Mouse (Mus musculus): Measurements from ENCODE around the gene Ppfia1.
A peak's percentile ranks its signal among the peaks of the same experiment; 100 is the strongest.

The Ppfia1 gene

DNA sequence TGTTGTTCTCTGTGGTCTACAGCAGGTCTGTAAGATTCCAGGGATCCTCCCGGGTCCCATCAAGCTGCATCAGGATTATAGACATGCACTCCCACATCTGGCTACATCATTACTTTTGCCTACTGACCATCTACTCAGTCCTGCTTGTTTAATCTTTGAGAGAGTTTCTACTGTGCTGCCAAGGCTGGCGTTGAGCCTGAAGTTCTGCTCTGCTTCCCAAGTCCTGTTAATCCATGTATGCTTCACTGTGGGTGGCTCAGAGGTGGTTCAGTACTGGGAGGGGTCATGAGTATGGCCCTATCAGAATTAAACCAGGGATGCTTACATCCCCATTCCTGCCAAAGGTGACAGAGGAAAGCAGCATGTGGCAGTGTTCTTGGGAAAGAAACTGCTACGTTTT, 77.8 kb downstream of the Ppfia1 start:
- TF ChIP-seq GATA4 (IDR thresholded peaks at IDR 0.05; ENCODE audit: insufficient replicate concordance, low read length): no peak

- no peak for TF ChIP-seq GATA4 (IDR thresholded peaks at IDR 0.05; ENCODE audit: insufficient replicate concordance, low read length)
These were observed 80.0 kb downstream of the Ppfia1 start for GRCm38 (mm10) chr7:144473486-144473885.

DNA sequence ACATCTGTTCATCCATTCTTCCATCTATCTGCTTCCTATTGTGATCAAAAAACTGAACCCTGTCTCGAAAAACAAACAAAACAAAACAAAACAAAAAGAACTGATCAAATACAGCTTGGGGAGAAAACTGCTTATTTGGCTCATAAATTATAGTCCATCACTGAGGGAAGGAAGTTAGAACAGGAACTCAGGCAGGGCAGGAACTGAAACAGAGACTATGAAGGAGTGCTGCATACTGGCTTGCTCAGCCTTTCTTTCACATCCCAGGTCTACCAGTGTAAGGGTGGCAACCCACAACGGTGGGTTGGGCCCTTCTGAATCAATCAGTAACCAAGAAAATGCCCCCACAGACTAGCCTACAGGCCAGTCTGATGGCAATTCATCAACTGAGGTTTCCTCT, 82.4 kb downstream of the Ppfia1 start:
- no peak for TF ChIP-seq GATA4 (IDR thresholded peaks at IDR 0.05; ENCODE audit: insufficient replicate concordance, low read length)

GRCm38 (mm10) chr7:144470545-144471059, 82.9 kb downstream of the Ppfia1 start, which contains the start of gene Cttn:
Gene Cttn, minus strand, starts transcription at chr7:144471009.
- TF ChIP-seq GATA4 (IDR thresholded peaks at IDR 0.05; ENCODE audit: insufficient replicate concordance, low read length): peak; percentile 49; the same call in 1 of the 2 replicates

DNA sequence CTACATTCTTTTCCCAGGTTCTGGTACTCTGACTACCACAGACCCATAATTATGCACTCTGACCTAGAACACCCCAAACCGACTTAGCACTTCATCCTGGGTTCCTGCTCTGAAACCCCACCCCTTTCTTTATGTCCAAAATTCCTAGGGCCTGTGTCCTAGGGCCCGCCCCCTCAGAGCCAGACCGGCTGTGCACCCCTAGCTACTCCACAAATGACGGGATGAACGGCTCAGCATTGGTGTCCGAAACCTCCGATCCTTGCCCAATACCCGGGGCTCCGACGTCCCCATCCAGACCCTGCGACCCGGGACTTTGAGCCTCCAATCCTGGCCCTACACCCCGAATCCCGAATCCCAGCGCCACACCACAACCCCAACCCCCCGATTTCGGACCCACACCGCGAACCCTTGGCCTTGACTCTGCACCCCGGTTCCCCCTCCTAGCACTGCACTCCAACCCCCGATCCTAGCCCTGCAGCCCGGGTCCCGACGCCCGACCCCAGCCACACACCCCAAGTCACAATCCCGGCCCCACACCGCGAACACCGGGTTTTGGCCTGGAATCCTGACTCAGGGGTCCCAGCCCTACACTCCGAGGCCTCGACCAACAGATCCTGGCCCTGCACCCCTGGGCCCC, 83.5 kb downstream of the Ppfia1 start:
- no peak for TF ChIP-seq GATA4 (IDR thresholded peaks at IDR 0.05; ENCODE audit: insufficient replicate concordance, low read length)

DNA sequence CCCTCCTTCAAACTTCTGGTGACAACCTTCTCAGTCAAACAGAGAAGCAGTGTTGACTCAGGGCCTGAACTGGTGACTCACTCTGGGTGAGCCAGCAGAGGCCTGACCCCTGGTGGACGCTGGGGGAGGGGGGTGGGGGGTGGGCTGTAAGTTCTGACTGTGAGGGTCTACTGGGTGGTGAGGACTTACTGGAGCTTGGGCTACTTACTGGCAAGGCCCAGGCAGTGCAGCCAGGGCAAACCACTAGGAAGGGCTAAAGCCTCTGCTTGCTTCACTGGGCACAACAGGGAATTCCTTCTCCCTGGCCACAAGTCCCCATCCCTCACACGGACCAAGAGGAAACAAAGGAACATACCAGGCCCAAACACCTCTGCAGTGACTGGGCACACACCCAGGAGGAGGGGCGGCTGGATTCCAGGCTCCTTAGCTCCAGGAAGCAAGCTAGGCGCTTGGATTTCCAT, 84.3 kb downstream of the Ppfia1 start:
- no peak for TF ChIP-seq GATA4 (IDR thresholded peaks at IDR 0.05; ENCODE audit: insufficient replicate concordance, low read length)

GRCm38 (mm10) chr7:144468741-144469140, 84.8 kb downstream of the Ppfia1 start:
- no peak for TF ChIP-seq GATA4 (IDR thresholded peaks at IDR 0.05; ENCODE audit: insufficient replicate concordance, low read length)

- no peak for TF ChIP-seq GATA4 (IDR thresholded peaks at IDR 0.05; ENCODE audit: insufficient replicate concordance, low read length)
These were observed 91.0 kb downstream of the Ppfia1 start for GRCm38 (mm10) chr7:144462577-144462976.

DNA sequence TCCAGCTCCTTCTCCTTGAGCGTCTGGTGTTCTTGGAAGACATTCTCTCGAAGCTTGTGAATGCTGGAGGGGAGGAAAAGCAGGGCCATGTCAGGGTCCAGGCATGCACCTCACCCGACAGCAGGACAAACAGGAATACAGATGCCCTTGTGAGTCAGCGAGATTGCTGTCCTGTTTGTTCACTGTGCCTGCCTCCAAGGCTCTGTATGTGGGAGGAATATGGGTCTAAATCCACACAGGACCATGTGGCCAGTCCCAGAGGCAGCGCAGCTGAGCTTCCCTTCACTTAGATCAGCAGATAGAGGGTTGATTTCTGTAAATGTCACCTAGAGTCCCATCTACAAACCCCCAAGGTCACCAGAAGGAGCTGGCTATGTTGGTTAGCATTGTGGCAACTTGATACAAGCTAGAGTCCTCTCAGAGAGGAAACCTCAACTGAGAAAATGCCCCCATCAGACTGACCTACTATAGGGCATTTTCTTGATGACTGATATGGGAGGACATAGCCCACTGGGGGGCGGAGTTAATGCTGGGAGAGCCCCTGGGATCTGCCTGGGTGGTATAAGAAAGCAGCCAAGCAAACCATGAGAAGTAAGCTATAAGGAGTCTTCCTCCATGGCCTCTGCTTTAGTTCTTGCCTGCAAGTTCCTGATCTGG, 92.2 kb downstream of the Ppfia1 start:
- TF ChIP-seq GATA4 (IDR thresholded peaks at IDR 0.05; ENCODE audit: insufficient replicate concordance, low read length): no peak

DNA sequence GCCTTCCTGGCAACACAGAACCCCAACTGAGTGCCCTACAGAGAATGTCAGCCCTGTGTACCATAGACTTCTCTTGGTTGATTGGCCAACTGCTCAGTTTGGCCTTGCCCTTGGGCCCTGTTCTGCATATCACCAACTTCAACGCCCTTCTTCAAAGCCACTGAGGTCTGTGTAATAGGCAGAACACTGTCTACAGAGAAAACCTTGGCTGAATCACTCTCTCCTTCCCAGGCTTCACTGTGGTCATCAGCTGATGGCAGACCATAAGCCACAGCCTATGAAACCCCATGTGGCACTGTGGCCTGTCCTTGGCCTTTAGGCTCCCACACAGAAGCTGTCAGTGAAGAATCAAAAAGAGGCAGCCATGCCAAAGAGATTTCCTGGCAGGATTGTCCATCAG, 94.6 kb downstream of the Ppfia1 start:
- no peak for TF ChIP-seq GATA4 (IDR thresholded peaks at IDR 0.05; ENCODE audit: insufficient replicate concordance, low read length)

DNA sequence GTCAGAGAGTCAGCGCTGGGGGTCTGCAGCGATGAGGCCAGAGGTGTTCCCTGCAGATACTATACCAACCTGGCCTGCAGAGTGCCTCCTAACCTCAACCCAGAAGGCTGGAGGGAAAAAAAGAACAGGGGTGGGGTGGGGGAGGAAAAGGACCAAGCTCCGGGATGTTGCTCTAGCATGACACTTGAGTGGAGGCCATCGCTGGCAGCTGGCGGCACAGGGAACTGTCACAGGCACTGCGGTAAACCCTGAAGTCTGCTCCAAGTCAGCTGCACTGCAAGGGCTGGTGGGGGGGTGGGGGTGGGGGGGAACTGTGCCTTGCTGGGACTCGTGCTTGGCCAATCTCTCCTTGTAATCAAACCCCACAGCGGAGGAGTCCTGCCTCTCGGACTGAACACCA, 102.9 kb downstream of the Ppfia1 start:
- TF ChIP-seq GATA4 (IDR thresholded peaks at IDR 0.05; ENCODE audit: insufficient replicate concordance, low read length): no peak

DNA sequence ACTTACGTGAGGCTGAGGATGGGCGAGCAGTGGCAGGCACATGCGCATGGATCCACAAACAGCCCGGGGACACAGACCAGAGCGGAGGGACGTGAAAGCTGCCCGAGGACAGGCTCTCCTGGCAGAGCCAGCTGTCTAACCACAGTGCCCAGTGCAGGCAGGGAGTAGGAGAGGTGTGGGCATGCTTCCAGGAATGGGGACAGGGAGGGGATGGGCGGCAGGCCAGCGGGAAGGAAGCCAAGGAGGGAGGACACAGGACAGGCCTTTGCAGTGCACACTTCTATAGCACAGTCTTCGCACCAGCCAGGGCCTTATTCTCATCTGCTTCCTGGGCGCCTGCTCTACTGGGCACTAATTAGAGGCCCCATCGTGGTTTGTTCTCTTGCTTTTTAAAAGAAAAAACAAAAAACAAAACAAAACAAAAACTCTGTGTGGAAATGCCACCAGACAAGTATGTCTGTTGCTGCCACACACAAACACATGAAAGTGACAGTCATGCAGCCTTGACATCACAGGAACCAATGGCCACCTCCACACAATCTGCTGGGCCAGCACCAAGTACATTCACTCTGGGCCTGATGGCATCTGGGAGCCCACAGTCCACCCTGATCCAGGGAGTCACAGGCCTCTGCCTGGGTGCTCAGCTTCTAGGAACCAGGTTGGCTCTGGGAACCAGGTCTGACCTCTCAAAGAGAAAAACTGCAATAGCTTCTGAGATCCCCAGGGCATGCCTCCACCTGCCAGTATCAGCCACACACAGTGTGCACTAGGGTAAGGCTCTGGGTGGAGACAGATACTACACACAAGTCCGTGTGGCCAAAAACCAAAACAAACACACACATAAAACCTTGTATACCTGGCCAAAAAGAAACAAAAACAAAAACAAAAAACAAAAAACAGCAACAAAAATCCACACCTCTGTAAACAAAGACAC, 103.6 kb downstream of the Ppfia1 start:
- no peak for TF ChIP-seq GATA4 (IDR thresholded peaks at IDR 0.05; ENCODE audit: insufficient replicate concordance, low read length)

DNA sequence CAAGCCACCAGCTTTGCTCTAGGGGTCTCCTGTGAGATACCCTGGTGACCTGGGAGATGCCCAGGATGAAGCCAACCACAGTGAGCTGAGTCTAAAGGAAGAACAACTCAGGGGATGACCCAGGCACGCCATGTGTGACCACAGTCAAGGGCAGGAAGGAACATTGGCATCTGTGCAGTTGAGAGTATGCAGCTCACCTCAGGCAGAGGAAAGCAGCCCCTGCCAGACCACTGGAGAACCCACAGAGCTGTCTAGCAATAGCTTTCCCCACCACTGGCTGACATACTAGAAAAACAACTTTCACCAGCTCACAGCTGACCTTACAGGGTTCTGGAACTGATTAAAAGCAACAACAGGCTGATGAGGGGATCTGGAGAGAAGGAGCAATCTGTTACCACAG, 105.3 kb downstream of the Ppfia1 start:
- TF ChIP-seq GATA4 (IDR thresholded peaks at IDR 0.05; ENCODE audit: insufficient replicate concordance, low read length): no peak

- no peak for TF ChIP-seq GATA4 (IDR thresholded peaks at IDR 0.05; ENCODE audit: insufficient replicate concordance, low read length)
These were observed 106.4 kb downstream of the Ppfia1 start for GRCm38 (mm10) chr7:144447146-144447545.

- no peak for TF ChIP-seq GATA4 (IDR thresholded peaks at IDR 0.05; ENCODE audit: insufficient replicate concordance, low read length)
These were observed 108.7 kb downstream of the Ppfia1 start for GRCm38 (mm10) chr7:144444788-144445187.

Measured in liver, adult (tissue).